Mouse (Mus musculus) myocyte (in vitro differentiated cells): Measurements from ENCODE around the gene Ass1. TPM values are rescaled to one million over a fixed set of nuclear protein-coding genes. Genes with fewer than 3 reads are reported as not detected.

Experiments used
- H3K27me3 ChIP-seq: one replicate; pipeline ENCODE4 v1.6.1; 2011; ENCODE audit not compliant: control insufficient read depth, insufficient read depth, insufficient read length
- H3K36me3 ChIP-seq: one replicate; pipeline ENCODE4 v1.6.1; 2011; ENCODE audit not compliant: control insufficient read depth, insufficient read depth
- H3K4me2 ChIP-seq: one replicate; pipeline ENCODE4 v1.6.1; 2011; ENCODE audit warnings: low read depth, control low read depth
- H3K4me3 ChIP-seq: one replicate; pipeline ENCODE4 v1.5.1; 2011; ENCODE audit warnings: mild to moderate bottlenecking, control low read depth, moderate library complexity
- H3K79me2 ChIP-seq: one replicate; pipeline ENCODE4 v1.6.1; 2011; ENCODE audit not compliant: control insufficient read depth, insufficient read depth
- H3ac ChIP-seq: one replicate; pipeline ENCODE4 v1.6.1; 2011; ENCODE audit not compliant: control insufficient read depth, insufficient read length
- MYOG ChIP-seq, 3 experiments: IDR thresholded peaks; one replicate each; pipeline ENCODE4 v1.6.1; 2011; ENCODE audit warnings: control low read depth in 2 of 3, low read depth in 2 of 3, mild to moderate bottlenecking in 2 of 3; ENCODE audit not compliant: insufficient read length in 2 of 3, control insufficient read depth in 1 of 3, insufficient read depth in 1 of 3
- polyA plus RNA-seq: library from polyadenylated mRNA; unstranded; fragments of >200 nt; fragmentation: generic; extraction: Trizol; gene quantifications from one replicate; pipeline ENCODE4 v1.2.1, GENCODE M21; 2012; ENCODE audit warnings: missing spikeins

Gene Ass1
- polyA plus RNA-seq, 1 experiment = 71.5 TPM

GRCm38 (mm10) chr2:31554619-31555018 lies 84.6 kb downstream of the Ass1 start:
- TF ChIP-seq MYOG (IDR thresholded peaks at IDR 0.05; ENCODE audit: control insufficient read depth in 1 of 3, insufficient read depth in 1 of 3, insufficient read length in 2 of 3, low read depth in 2 of 3) = no peak
- Histone ChIP-seq H3K4me3 (no peak overlapping the region), H3K4me2 (no peak overlapping the region)

More at GRCm38 (mm10) chr2:31554619-31555018, 84.6 kb downstream of the Ass1 start:
- no peaks in the 10 kb centered on the region for H3K36me3 ChIP-seq
- no peak overlapping the region for H3ac ChIP-seq
- H3K79me2 ChIP-seq = no peaks in the 10 kb centered on the region
- peaks cover 14% of the 10 kb centered on the region for H3K27me3 ChIP-seq

Other genes starting within 250 kb of the Ass1 start
- 36.1 TPM for gene Ncs1, start 224.4 kb upstream of the Ass1 start, polyA plus RNA-seq
- 2.6 TPM for gene Hmcn2, start 155.8 kb upstream of the Ass1 start, polyA plus RNA-seq
- gene Fubp3, start 102.4 kb downstream of the Ass1 start, polyA plus RNA-seq = 20.4 TPM
- not detected for gene Prdm12, start 169.8 kb downstream of the Ass1 start, polyA plus RNA-seq
- 25.4 TPM for gene Exosc2, start 200.5 kb downstream of the Ass1 start, polyA plus RNA-seq
- 28.0 TPM for gene Abl1, start 218.2 kb downstream of the Ass1 start, polyA plus RNA-seq